Mouse (Mus musculus) Patski (cell line): Measurements from ENCODE around the gene Ndufb7. TPM values are rescaled to one million over a fixed set of nuclear protein-coding genes. Genes with fewer than 3 reads are reported as not detected.
"Not testable (repeated sequence)": the region's sequence is repeated elsewhere in the genome, so short reads cannot be mapped to it uniquely, and the experiment has no call there.

Experiments
- ATAC-seq: fragments of 100-300 bp; one replicate; pipeline ENCODE4 v1.8.0; 2021
- CTCF ChIA-PET: fragments of 350-600 bp; sonication (Branson Sonifier 250); formaldehyde crosslinking; loops from one replicate; lab custom pipeline; 2022; ENCODE audit warnings: inconsistent platforms; lab: Charles Lee
- POLR2A ChIA-PET: fragments of 350-600 bp; sonication (Branson Sonifier 250); formaldehyde crosslinking; loops from one replicate; lab custom pipeline; 2022; ENCODE audit warnings: antibody characterized with exemption, inconsistent platforms; lab: Charles Lee
- DNase-seq: peaks from one replicate; pipeline ENCODE4 v3.0.0-alpha.2; 2011; ENCODE audit warnings: low read depth, low spot score
- H3K27me3 ChIP-seq: fragments of 371-371 bp; one replicate; pipeline ENCODE4 v1.5.1; 2021
- CTCF ChIP-seq: fragments of 100-300 bp; IDR thresholded peaks from one replicate; pipeline ENCODE4 v1.5.1; 2021
- in situ Hi-C: fragments of 300-500 bp; cut with MboI; formaldehyde crosslinking; loops from 3 replicates; pipeline ENCODE4 v1.11.1; 2018; ENCODE audit warnings: low pct_unique_long_range_greater_than_20kb, mixed read lengths
- polyA plus RNA-seq: library from polyadenylated mRNA; unstranded; gene quantifications from one replicate; pipeline ENCODE4 v1.2.3, GENCODE M21; 2021

The Ndufb7 gene
- polyA plus RNA-seq, 1 experiment from 2014 or later, result 247 TPM

DNA sequence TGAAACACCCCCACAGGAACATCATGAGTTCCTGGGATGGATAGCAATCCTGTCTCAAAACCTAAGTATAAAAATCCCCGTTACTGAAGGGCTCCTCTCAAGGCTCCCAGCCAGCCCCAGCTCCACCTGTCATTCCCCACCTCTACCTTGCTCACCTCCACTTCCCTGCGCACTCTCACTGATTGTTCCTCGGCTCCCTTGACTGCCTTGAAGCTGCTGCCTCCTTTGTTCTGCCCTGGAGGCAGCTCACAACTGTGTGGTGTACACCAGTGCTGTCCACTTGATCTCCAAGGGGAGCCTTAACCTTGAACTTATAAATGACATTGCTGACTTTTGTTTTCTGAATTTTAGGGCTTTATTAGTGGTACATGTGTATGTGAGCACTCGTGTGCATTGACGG is 1.7 kb downstream of the Ndufb7 start:
- TF ChIP-seq CTCF, result no peak
- ChIA-PET CTCF (interaction anchor here (1.3 to 1.4 kb wide), 2 partner anchors 10 to 26 kb away, joined by 4 read pairs; no protein-coding TSS in a partner anchor), POLR2A (interaction anchor here (0.5 kb wide), 1 partner anchor 24 kb away, joined by 3 read pairs; no protein-coding TSS in a partner anchor)
- DNase-seq (no peak), ATAC-seq (no peak)
- H3K27me3 ChIP-seq, result no peaks in the 10 kb centered on the region
- in situ Hi-C loops, result no loop called here

- H3K27me3 ChIP-seq, result no peaks in the 10 kb centered on the region
- no peak for ATAC-seq
- no peak for TF ChIP-seq CTCF
- ChIA-PET CTCF (no interaction called here), POLR2A (interaction anchor here (0.5 to 1.4 kb wide), 2 partner anchors 11 to 25 kb away, joined by 3 read pairs; no protein-coding TSS in a partner anchor)
- in situ Hi-C loops, result no loop called here
- DNase-seq, result no peak
Observed at GRCm38 (mm10) chr8:83568755-83569154, 2.3 kb downstream of the Ndufb7 start.

DNA sequence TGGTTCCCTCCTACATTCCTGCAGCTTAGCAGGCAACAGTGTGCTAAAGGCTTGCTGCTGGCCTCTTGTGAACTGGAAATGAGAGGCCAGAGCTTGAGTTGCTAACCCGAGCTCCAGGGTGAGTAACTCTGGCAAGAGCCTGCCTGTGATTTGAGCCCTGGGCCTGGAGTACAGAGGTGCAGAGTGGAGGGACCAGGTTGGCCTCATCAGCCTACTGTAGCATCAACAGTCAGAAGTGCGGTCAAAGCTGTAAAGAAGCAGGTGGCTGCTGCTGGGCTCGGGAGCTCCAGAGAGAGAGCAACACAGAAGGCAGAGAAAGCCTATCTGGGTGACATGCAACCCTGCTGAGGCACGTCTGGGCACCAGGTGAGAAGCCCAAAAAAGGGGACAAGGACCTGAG is 2.7 kb downstream of the Ndufb7 start:
- no peaks in the 10 kb centered on the region for H3K27me3 ChIP-seq
- ATAC-seq (no peak), DNase-seq (no peak)
- POLR2A ChIA-PET, result interaction anchor here (1.4 kb wide), 1 partner anchor 11 kb away, joined by 3 read pairs; no protein-coding TSS in a partner anchor
- CTCF ChIA-PET, result no interaction called here
- in situ Hi-C loops, result no loop called here
- no peak for TF ChIP-seq CTCF

DNA sequence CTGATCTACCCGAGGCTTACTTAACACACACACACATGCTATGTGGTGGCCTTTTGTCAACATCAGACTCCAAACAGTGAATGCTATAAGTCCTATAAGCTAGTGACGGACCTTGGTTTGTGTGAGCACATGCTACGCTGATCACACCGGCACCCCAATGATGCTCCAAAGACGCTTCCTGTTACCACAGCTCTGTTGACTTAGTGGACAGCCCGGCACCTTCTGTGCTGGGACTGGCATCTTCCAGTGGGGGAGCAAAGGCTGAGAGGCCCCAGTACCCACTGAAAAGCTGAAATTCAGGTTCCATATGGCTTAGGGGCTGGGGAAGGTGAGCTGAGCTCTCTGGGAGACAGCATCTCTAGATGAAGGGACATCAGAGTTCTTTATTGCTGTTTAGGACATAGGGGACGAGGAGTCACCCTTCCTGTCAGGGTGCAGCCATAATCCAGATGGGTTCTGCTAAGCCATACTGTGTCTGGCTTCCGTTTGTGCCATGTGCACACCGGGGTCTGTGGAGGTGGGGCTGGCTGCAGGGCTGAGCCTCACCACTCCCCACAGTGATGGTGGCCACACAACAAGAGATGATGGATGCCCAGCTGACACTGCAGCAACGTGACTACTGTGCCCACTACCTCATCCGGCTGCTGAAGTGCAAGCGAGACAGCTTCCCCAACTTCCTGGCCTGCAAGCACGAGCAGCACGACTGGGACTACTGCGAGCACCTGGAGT is 4.0 kb downstream of the Ndufb7 start:
- ChIA-PET CTCF (no interaction called here), POLR2A (interaction anchor here (0.9 kb wide), 1 partner anchor 22 kb away, joined by 3 read pairs; no protein-coding TSS in a partner anchor)
- DNase-seq, result no peak
- TF ChIP-seq CTCF, result no peak
- H3K27me3 ChIP-seq, result no peaks in the 10 kb centered on the region
- in situ Hi-C loops, result no loop called here
- no peak for ATAC-seq

DNA sequence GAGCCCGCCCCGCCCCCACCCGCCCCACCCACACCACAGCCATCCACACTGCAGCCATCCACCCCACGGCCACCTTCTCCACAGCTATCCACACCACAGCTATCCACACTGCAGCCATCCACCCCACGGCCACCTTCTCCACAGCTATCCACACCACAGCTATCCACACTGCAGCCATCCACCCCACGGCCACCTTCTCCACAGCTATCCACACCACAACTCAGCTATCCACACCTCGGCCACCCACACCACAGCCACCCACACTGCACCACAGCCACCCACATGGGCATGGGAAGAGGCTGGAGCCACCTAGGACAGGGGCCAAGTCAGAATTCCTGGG is 4.5 kb downstream of the Ndufb7 start:
- ATAC-seq, in situ Hi-C loops, H3K27me3 ChIP-seq, CTCF ChIA-PET, DNase-seq: not testable (repeated sequence)
- POLR2A ChIA-PET, result interaction anchor here (0.9 kb wide), 1 partner anchor 21 kb away, joined by 3 read pairs; no protein-coding TSS in a partner anchor

- no peak for ATAC-seq
Observed at GRCm38 (mm10) chr8:83571791-83572190, 5.3 kb downstream of the Ndufb7 start.

DNA sequence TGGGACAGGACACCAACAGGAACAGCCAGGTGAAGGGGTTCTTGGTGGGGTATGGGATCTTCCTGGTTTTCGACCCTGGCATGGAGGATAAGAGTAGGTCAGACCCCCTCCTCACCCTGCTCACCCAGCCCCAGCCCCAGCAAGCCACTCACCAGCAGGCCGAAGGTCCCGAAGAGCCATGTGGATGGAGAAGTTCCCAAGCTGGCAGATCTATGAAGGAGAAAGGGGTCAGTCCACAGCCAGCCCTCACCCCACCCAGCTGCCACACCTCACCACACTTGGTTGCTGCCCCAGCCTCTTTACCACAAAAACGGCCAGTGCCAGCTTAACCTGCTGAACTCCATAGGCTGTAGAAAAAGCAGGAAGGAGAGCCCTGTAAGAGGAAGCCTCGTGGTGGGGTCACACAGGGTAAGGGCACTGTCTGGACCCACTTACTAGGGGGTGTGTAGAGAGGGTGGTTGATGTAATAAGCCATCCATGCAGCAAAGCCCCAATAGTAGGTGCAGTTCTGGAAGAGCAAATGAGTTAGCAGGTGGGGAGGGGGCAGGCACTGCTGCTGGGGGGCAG is 5.9 kb downstream of the Ndufb7 start:
- in situ Hi-C loops, result no loop called here
- no peak for DNase-seq
- no peak for TF ChIP-seq CTCF
- ChIA-PET POLR2A (no interaction called here), CTCF (no interaction called here)
- ATAC-seq, result no peak
- no peaks in the 10 kb centered on the region for H3K27me3 ChIP-seq

More at GRCm38 (mm10) chr8:83571791-83572190, 5.3 kb downstream of the Ndufb7 start:
- H3K27me3 ChIP-seq, result no peaks in the 10 kb centered on the region
- DNase-seq, result no peak
- in situ Hi-C loops, result no loop called here
- ChIA-PET POLR2A (no interaction called here), CTCF (no interaction called here)
- TF ChIP-seq CTCF, result no peak

DNA sequence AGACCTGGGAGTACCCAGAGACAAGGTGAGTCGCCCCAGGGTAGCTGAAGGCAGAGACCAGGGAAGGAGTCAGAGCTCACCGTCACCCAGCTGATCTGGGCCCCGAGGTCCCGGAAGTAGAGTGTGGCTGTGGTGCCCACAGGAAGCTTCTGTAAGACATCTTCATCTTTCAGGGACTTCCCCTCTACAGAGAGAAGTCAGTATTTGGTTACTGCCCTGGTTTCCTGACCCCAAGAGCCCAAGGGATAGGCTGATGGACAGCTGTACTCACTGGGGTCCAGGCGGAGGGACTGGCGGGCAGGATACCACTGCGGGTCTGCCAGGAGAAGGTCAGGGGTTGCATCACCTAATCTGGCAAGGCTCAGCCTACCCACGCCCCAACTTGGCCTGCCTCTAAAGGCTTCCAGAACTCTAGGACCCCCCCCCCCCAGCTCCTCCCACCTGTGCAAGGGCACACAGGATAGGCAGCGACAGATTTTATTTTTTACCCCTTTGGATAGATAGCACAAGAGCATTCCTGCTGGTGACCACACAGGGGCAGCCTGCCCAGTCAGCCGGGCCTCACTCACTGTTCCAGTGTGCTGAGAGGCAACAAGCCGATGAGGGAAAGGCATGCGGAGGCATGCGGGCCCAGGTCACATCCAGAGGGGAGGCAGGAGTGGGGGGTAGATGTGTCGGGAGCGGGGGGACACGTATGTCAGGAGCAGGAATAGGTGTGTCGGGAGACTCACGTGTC is 6.8 kb downstream of the Ndufb7 start:
- no peak for DNase-seq
- ChIA-PET POLR2A (no interaction called here), CTCF (no interaction called here)
- TF ChIP-seq CTCF, result no peak
- H3K27me3 ChIP-seq, result no peaks in the 10 kb centered on the region
- no peak for ATAC-seq
- in situ Hi-C loops, result no loop called here

- TF ChIP-seq CTCF, result no peak
- POLR2A ChIA-PET, result interaction anchor here (1.2 kb wide), 1 partner anchor 13 kb away, joined by 3 read pairs; no protein-coding TSS in a partner anchor
- H3K27me3 ChIP-seq, result no peaks in the 10 kb centered on the region
- DNase-seq, result no peak
- no peak for ATAC-seq
- CTCF ChIA-PET, result no interaction called here
- in situ Hi-C loops, result no loop called here
Observed at GRCm38 (mm10) chr8:83574631-83575315, 8.3 kb downstream of the Ndufb7 start.
